Mouse (Mus musculus) forebrain, embryonic 14.5 days (tissue): ENCODE measurements around the gene Nptn. TPM values are rescaled to one million over a fixed set of nuclear protein-coding genes. Genes with fewer than 3 reads are reported as not detected.

Experiments
- ATAC-seq: fragments of 200-750 bp; cut with Nextera tagmentation; 2 replicates; pipeline ENCODE4 v1.8.0; 2017; ENCODE audit warnings: mild to moderate bottlenecking, moderate library complexity
- DNase-seq: peaks from one replicate; pipeline ENCODE4 v3.0.0-alpha.2; 2015; ENCODE audit warnings: low spot score
- H3K27ac ChIP-seq: fragments of 300-500 bp; sonication (generic); 2 replicates; pipeline ENCODE4 v1.5.1; 2014; ENCODE audit warnings: low read depth, mild to moderate bottlenecking, control low read depth, low read length, moderate library complexity
- H3K27me3 ChIP-seq: fragments of 300-500 bp; sonication (generic); replicated peaks from 2 replicates; pipeline ENCODE4 v1.6.1; 2014; ENCODE audit warnings: low read length, control low read depth, mixed read lengths; ENCODE audit not compliant: control insufficient read depth, insufficient read depth
- H3K36me3 ChIP-seq: fragments of 300-500 bp; sonication (generic); 2 replicates; pipeline ENCODE4 v1.6.1; 2014; ENCODE audit warnings: low read length, control low read depth; ENCODE audit not compliant: control insufficient read depth, insufficient read depth
- H3K4me1 ChIP-seq: fragments of 300-500 bp; sonication (generic); 2 replicates; pipeline ENCODE4 v1.6.1; 2014; ENCODE audit warnings: antibody characterized with exemption, low read length, control low read depth; ENCODE audit not compliant: control insufficient read depth, insufficient read depth
- H3K4me2 ChIP-seq: fragments of 300-500 bp; sonication (generic); 2 replicates; pipeline ENCODE4 v1.6.1; 2014; ENCODE audit warnings: mild to moderate bottlenecking, control low read depth, low read length
- H3K4me3 ChIP-seq: fragments of 300-500 bp; sonication (generic); 2 replicates; pipeline ENCODE4 v1.5.1; 2014; ENCODE audit warnings: low read depth, low read length, control low read depth
- H3K9ac ChIP-seq: fragments of 300-500 bp; sonication (generic); 2 replicates; pipeline ENCODE4 v1.6.1; 2014; ENCODE audit warnings: mild to moderate bottlenecking, low read length, control low read depth, moderate library complexity
- H3K9me3 ChIP-seq: fragments of 300-500 bp; sonication (generic); replicated peaks from 2 replicates; pipeline ENCODE4 v1.6.1; 2016; ENCODE audit warnings: low read length, control low read depth, mixed read lengths; ENCODE audit not compliant: control insufficient read depth
- WGBS: fragments of 180-500 bp; shearing (Covaris S2); extraction: QIAGEN DNeasy Blood & Tissue Kit; methylation state at CpG from one replicate; pipeline ENCODE4 v1.1.7; 2014; 5-methylcytosine and 5-hydroxymethylcytosine counted together
- polyA plus RNA-seq: library from polyadenylated mRNA; unstranded; fragments of >200 nt; fragmentation: Nextera tagmentation; extraction: Ambion mirVana; gene quantifications from 2 replicates; pipeline ENCODE4 v1.2.1, GENCODE M21; 2014

Gene Nptn
- polyA plus RNA-seq, 1 experiment from 2014 or later: 144 TPM

DNA sequence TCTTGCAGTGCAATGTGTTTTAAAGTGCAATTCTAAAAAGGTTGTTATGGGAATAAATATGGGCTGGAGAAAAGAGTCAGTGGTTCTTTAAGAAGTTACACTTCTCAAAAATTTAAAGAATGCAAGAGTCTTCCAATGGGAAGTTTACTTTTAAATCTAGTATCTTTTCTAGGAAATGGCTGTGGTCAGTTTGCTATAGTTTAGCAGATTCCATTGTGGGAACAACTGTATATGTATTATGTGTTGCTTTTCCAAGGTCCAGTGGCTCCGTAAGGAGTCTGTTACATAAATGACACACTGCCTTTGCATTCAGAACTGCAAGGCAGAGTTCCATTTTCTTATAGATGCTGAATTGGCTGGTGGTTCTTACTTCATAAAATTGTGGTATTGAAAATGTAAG is 41.0 kb downstream of the Nptn start:
- Histone ChIP-seq H3K36me3 (peaks cover 10% of the 10 kb centered on the region; the same call in 1 of the 2 replicates), H3K27ac (no peak overlapping the region), H3K4me2 (no peak overlapping the region), H3K27me3 (no peaks in the 10 kb centered on the region), H3K9me3 (no peaks in the 10 kb centered on the region), H3K4me3 (no peak overlapping the region), H3K4me1 (no peaks in the 10 kb centered on the region), H3K9ac (no peak overlapping the region)
- WGBS: 83% methylated on average over 1 of the region's 1 CpGs
- DNase-seq: no peak
- ATAC-seq: no peak

DNA sequence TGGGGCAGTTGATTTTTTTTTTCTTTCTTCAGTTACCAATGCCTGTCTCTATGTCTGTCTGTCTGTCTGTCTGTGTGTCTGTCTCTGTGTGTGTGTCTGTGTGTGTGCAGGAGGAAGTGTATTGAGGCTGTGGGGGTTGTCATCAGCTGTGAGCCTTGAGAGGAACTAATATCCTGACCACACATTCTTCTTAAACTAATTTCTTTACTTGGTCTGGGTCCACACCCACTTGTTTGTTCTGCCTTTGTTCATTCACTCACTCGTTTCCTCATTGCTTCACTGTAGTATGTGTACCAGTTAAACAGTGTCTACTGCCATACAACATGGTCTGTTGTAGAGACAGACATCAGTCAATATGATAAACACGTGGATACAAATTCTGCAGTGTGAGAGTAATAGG is 45.2 kb downstream of the Nptn start:
- H3K27me3 ChIP-seq: no peaks in the 10 kb centered on the region
- no peaks in the 10 kb centered on the region for H3K9me3 ChIP-seq
- H3K27ac ChIP-seq: no peak overlapping the region
- H3K4me1 ChIP-seq: no peaks in the 10 kb centered on the region
- H3K9ac ChIP-seq: no peak overlapping the region
- DNase-seq (no peak), ATAC-seq (no peak)
- no peak overlapping the region for H3K4me2 ChIP-seq
- 71% methylated on average over 2 of the region's 2 CpGs for WGBS
- H3K36me3 ChIP-seq: peaks cover 29% of the 10 kb centered on the region
- H3K4me3 ChIP-seq: no peak overlapping the region

DNA sequence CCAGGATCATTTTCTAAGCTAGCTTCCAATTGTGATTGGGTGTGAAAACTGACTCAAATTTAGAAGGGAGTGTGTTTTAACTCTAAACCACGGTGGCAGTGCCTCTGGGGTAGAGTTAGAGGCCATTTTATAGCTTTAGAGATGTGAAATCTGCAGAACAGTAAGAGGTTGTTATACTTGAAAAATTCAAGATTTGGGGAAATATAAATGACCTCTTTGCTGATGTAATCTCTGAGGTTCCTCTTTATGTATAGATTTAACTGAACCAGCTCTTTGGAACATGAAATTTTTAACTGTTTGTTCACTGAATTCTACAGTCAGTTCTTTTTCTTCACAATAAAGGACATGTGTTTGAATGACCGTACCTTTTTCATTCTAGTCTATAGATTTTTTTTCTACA is 48.4 kb downstream of the Nptn start:
- Histone ChIP-seq H3K9me3 (no peaks in the 10 kb centered on the region), H3K27me3 (no peaks in the 10 kb centered on the region), H3K27ac (no peak overlapping the region), H3K4me2 (no peak overlapping the region), H3K36me3 (peaks cover 28% of the 10 kb centered on the region), H3K4me3 (no peak overlapping the region), H3K4me1 (no peaks in the 10 kb centered on the region), H3K9ac (no peak overlapping the region)
- 85% methylated on average over 2 of the region's 2 CpGs for WGBS
- DNase-seq (no peak), ATAC-seq (no peak)

DNA sequence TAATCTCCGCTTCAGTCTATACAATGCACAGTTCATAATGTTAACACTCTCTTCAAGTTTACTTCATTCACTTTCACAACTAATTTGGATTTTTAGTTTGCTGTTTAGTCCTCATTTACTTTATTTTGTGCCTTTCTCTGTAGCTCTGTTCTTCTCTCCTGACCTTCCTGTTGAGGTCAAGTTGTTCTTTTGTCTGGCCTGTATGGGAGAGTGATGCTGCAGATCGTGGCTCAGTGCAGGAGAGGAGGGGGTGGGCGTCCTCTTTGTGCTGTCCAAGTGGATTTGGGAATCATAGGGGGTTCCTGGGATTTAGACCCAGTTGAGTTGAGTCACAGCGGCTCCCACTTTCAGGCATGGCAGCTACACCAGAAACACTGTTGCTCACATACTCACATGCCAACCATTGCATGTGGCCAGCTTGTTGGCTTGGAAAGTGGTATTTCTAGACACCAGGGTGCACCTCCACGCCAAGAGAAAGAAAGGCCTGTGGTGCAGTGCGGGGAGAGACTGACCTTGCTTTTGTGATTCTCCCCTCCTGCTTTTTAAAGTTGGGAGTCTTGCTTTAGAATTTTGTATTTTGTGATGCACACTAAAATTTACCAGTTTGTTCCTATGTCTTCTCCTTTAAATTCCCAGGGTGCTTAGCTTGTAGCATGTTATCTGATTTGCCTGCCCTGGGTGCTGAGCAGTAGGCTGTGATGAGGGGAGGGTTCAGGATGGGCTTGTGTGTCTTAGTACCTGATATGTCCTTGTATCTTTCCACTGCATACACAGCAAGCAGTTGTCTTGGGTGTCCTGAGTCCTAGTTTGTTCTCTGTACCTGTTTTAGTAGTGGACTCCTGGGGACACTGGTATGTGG is 66.6 kb downstream of the Nptn start:
- ATAC-seq: no peak
- Histone ChIP-seq H3K9me3 (no peaks in the 10 kb centered on the region), H3K27ac (no peak overlapping the region), H3K27me3 (no peaks in the 10 kb centered on the region), H3K4me1 (no peaks in the 10 kb centered on the region), H3K36me3 (peaks cover 10% of the 10 kb centered on the region), H3K4me2 (no peak overlapping the region), H3K9ac (no peak overlapping the region), H3K4me3 (no peak overlapping the region)
- WGBS: 57% methylated on average over 6 of the region's 6 CpGs
- no peak for DNase-seq

DNA sequence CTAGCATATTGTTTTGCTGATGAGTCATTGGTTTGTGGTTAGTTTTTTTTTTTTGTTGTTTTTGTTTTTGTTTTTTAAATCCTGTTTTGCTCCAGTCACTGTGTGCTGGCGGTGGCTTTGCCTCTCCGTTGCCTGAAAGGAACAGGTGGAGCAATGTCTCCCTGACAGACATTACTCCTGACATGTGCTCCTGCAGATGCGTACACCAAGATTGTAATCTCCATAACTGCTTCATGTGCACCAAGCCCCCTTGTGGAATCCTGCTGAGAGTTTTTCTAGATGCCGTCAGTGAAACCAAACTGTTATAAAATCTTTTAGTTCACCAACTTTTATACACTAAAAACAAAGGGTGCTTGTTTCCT is 67.2 kb downstream of the Nptn start:
- Histone ChIP-seq H3K9me3 (no peaks in the 10 kb centered on the region), H3K4me3 (no peak overlapping the region), H3K36me3 (peaks cover 4% of the 10 kb centered on the region), H3K4me2 (no peak overlapping the region), H3K9ac (no peak overlapping the region), H3K27me3 (no peaks in the 10 kb centered on the region), H3K4me1 (no peaks in the 10 kb centered on the region), H3K27ac (no peak overlapping the region)
- ATAC-seq (no peak), DNase-seq (no peak)
- 69% methylated on average over 4 of the region's 4 CpGs for WGBS

DNA sequence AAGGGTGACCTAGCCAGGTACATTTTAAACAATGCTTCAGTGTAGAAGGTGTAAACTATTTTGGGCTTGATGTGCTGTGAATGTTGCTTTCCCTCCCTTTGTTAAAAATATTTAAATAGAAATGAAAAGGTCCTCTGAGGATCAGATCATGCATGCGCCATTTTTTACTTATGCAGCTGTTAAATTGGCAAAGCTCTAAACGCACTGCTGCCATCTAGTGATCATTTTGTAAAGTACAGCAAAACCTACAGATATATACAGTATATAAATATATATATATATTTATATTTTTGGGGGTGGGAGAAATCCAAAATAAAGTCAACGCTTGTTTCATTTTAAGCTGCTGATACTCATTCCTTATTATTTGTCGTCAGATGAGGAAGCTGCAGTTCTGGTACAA is 70.0 kb downstream of the Nptn start:
- Histone ChIP-seq H3K4me2 (no peak overlapping the region), H3K27me3 (no peaks in the 10 kb centered on the region), H3K4me3 (no peak overlapping the region), H3K36me3 (0 out of 2 replicates have a peak, but pooled peaks cover 3% of the 10 kb centered on the region), H3K4me1 (no peaks in the 10 kb centered on the region), H3K27ac (no peak overlapping the region), H3K9ac (no peak overlapping the region), H3K9me3 (no peaks in the 10 kb centered on the region)
- ATAC-seq (no peak), DNase-seq (peak; percentile 88)
- 57% methylated on average over 4 of the region's 4 CpGs for WGBS

DNA sequence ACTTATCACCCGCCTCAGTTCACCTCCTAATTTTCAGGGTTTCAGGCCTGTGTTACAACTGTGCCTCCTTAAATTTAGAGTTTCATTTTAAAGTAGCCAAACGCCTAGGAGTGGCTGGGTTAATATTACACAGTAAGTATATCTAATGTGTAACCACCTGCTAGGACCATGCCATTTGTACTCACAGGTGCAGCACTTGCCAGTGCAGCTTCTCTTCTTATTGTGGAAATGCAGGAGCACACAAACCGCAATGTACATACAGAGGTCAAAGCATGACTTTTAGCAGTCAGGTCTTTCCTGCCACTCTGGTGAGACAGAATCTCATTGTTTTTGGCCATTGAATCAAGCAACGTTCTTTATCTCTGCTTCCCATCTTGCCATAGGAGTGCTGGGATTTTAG is 72.5 kb downstream of the Nptn start:
- ATAC-seq (no peak), DNase-seq (no peak)
- no peak overlapping the region for H3K27ac ChIP-seq
- no peak overlapping the region for H3K9ac ChIP-seq
- no peak overlapping the region for H3K4me3 ChIP-seq
- 0 out of 2 replicates have a peak, but pooled peaks cover 9% of the 10 kb centered on the region for H3K36me3 ChIP-seq
- no peak overlapping the region for H3K4me2 ChIP-seq
- H3K9me3 ChIP-seq: no peaks in the 10 kb centered on the region
- no peaks in the 10 kb centered on the region for H3K27me3 ChIP-seq
- WGBS: 79% methylated on average over 4 of the region's 4 CpGs
- no peaks in the 10 kb centered on the region for H3K4me1 ChIP-seq

DNA sequence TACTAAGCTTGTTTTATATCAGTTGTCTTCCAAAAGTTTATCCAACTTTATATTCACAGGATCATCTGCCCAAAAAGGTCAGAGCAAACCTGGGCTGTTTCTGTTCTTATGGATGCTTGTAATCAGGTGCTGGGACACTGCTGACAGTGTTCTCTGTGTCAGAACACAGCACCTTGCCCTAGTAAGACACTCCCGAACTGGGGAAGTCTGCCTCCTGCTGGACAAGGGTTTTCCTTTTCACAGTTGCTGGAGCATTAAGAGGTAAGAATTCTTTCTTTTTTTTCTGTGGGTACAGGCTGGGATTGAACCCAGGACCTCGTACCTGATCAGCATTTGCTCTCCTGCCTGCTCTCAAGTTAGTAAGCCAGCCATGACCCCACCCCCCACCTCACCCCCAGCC is 74.4 kb downstream of the Nptn start:
- DNase-seq (no peak), ATAC-seq (no peak)
- 51% methylated on average over 2 of the region's 2 CpGs for WGBS

DNA sequence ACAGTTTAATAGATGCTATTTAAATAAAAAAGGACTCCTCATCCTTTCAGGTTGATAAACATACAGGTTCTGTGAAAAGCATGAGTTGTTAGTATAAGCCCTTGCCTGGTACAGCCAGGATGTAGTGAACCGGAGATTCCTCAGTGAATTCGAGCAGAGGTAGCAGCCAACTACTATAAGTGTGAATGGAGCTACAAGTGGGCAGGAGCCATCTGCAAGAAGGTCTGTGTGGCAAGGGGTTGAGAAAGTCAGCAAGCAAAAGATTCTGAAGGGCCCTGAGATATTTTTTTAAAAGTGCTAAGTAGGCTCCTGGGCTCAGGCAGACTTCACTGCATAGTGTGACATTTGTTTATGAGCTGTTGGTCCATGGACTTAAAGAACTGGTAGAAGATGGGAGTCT is 74.8 kb downstream of the Nptn start:
- H3K4me1 ChIP-seq: no peaks in the 10 kb centered on the region
- no peak overlapping the region for H3K27ac ChIP-seq
- H3K9ac ChIP-seq: no peak overlapping the region
- WGBS: 84% methylated on average over 2 of the region's 2 CpGs
- no peak overlapping the region for H3K4me3 ChIP-seq
- no peaks in the 10 kb centered on the region for H3K9me3 ChIP-seq
- no peaks in the 10 kb centered on the region for H3K27me3 ChIP-seq
- no peak overlapping the region for H3K4me2 ChIP-seq
- DNase-seq (no peak), ATAC-seq (no peak)
- H3K36me3 ChIP-seq: 0 out of 2 replicates have a peak, but pooled peaks cover 9% of the 10 kb centered on the region

More for the DNA sequence above, 74.4 kb downstream of the Nptn start:
- H3K27ac ChIP-seq: no peak overlapping the region
- no peaks in the 10 kb centered on the region for H3K27me3 ChIP-seq
- H3K36me3 ChIP-seq: 0 out of 2 replicates have a peak, but pooled peaks cover 9% of the 10 kb centered on the region
- H3K4me2 ChIP-seq: no peak overlapping the region
- no peak overlapping the region for H3K4me3 ChIP-seq
- no peak overlapping the region for H3K9ac ChIP-seq
- no peaks in the 10 kb centered on the region for H3K9me3 ChIP-seq
- H3K4me1 ChIP-seq: no peaks in the 10 kb centered on the region
